Mouse (Mus musculus) layer of hippocampus, postnatal 25 days (tissue): ENCODE measurements around the gene Mtrf1. TPM values are rescaled to one million over a fixed set of nuclear protein-coding genes. Genes with fewer than 3 reads are reported as not detected.
"Not testable (repeated sequence)": the region's sequence is repeated elsewhere in the genome, so short reads cannot be mapped to it uniquely, and the experiment has no call there.

Experiments
- DNase-seq, 2 experiments: peaks; one replicate each; pipeline ENCODE4 v3.0.0; 2022; ENCODE audit warnings: mixed read lengths in 2 of 2, low spot score in 1 of 2; ENCODE audit errors: extremely low spot score in 1 of 2
- total RNA-seq, 2 experiments: library from RNA; stranded (reverse); gene quantifications; 2 replicates each; pipeline ENCODE4 v1.2.3; 2021

Gene Mtrf1
- 1 to 10 TPM; 6.3 to 6.4 TPM for total RNA-seq

- peak; percentile 48 to 60 for DNase-seq
These were observed at the start of gene Mtrf1 for GRCm38 (mm10) chr14:79397321-79398122. Gene Mtrf1 (plus strand): TSS chr14:79397772.

- DNase-seq, result no peak
These were observed 39.5 kb upstream of the Mtrf1 start for GRCm38 (mm10) chr14:79358055-79358454.

- DNase-seq, result no peak
These were observed 20.5 kb upstream of the Mtrf1 start for GRCm38 (mm10) chr14:79377041-79377440.

- no peak for DNase-seq
These were observed 14.5 kb upstream of the Mtrf1 start for GRCm38 (mm10) chr14:79383120-79383519.

GRCm38 (mm10) chr14:79388304-79388703 is 9.3 kb upstream of the Mtrf1 start:
- DNase-seq, result no peak

GRCm38 (mm10) chr14:79389438-79390264 is 7.9 kb upstream of the Mtrf1 start:
- no peak for DNase-seq

- DNase-seq, result peak; percentile 94
These were observed 7.2 kb upstream of the Mtrf1 start, which contains the start of gene Naa16 for GRCm38 (mm10) chr14:79390265-79390926. Gene Naa16 (minus strand): TSS chr14:79390778.

- no peak for DNase-seq
These were observed 4.3 kb upstream of the Mtrf1 start for GRCm38 (mm10) chr14:79393289-79393688.

- no peak for DNase-seq
These were observed 3.0 kb upstream of the Mtrf1 start for GRCm38 (mm10) chr14:79394564-79394963.

GRCm38 (mm10) chr14:79407641-79408040 is 10.1 kb downstream of the Mtrf1 start:
- DNase-seq, result no peak

- no peak for DNase-seq
These were observed 11.8 kb downstream of the Mtrf1 start for GRCm38 (mm10) chr14:79409278-79409830.

GRCm38 (mm10) chr14:79410662-79411061 is 13.1 kb downstream of the Mtrf1 start:
- no peak for DNase-seq

- no peak for DNase-seq
These were observed 15.5 kb downstream of the Mtrf1 start for GRCm38 (mm10) chr14:79413121-79413520.

- no peak for DNase-seq
These were observed 22.6 kb downstream of the Mtrf1 start for GRCm38 (mm10) chr14:79420083-79420685.

- DNase-seq, result peak; percentile 79 to 87
These were observed 28.6 kb downstream of the Mtrf1 start, which contains the start of gene Kbtbd7 for GRCm38 (mm10) chr14:79425979-79426729. Gene Kbtbd7 (plus strand): TSS chr14:79426511.

- DNase-seq, result not testable (repeated sequence)
These were observed 29.3 kb downstream of the Mtrf1 start for GRCm38 (mm10) chr14:79426730-79427365.

GRCm38 (mm10) chr14:79434068-79434467 is 36.5 kb downstream of the Mtrf1 start:
- no peak for DNase-seq

GRCm38 (mm10) chr14:79440655-79441054 is 43.1 kb downstream of the Mtrf1 start:
- no peak for DNase-seq

- DNase-seq, result no peak
These were observed 43.9 kb downstream of the Mtrf1 start for GRCm38 (mm10) chr14:79441441-79441840.
